Mouse (Mus musculus): ENCODE results near the gene 5730409E04Rik. TPM values are rescaled to one million over a fixed set of nuclear protein-coding genes. Genes with fewer than 3 reads are reported as not detected.

The 5730409E04Rik gene
- polyA plus RNA-seq (2017; shearing (Covaris generic)): 0.12 TPM

GRCm38 (mm10) chr4:126609606-126610181, at the start of gene 5730409E04Rik:
5730409E04Rik (plus strand) TSS chr4:126609818.

Other genes with a start within 250 kb of the 5730409E04Rik start
- gene Ago3, start 180.3 kb upstream of the 5730409E04Rik start, polyA plus RNA-seq (2017; shearing (Covaris generic)): 25.2 TPM
- gene Ago1, start 141.2 kb upstream of the 5730409E04Rik start, polyA plus RNA-seq (2017; shearing (Covaris generic)): 6.3 TPM
- gene Ago4, start 76.3 kb upstream of the 5730409E04Rik start, polyA plus RNA-seq (2017; shearing (Covaris generic)): 0.14 TPM
- gene Clspn, start 52.9 kb upstream of the 5730409E04Rik start, polyA plus RNA-seq (2017; shearing (Covaris generic)): 1.5 TPM
- gene Psmb2, start 67.8 kb downstream of the 5730409E04Rik start, polyA plus RNA-seq (2017; shearing (Covaris generic)): 288 TPM
- not detected for gene Tfap2e, start 126.4 kb downstream of the 5730409E04Rik start, polyA plus RNA-seq (2017; shearing (Covaris generic))
- 54.8 TPM for gene Ncdn, start 143.6 kb downstream of the 5730409E04Rik start, polyA plus RNA-seq (2017; shearing (Covaris generic))
- 40.6 TPM for gene AU040320, start 143.7 kb downstream of the 5730409E04Rik start, polyA plus RNA-seq (2017; shearing (Covaris generic))